Mouse (Mus musculus): ENCODE results near the gene Ccdc122.

- TF ChIP-seq CTCF (conservative IDR thresholded peaks at IDR 0.05; ENCODE audit: low read length) = no peak
- no peak for TF ChIP-seq POU5F1 (IDR thresholded peaks at IDR 0.05; ENCODE audit: borderline replicate concordance, low read length)
These were observed 44.7 kb downstream of the Ccdc122 start for GRCm38 (mm10) chr14:77081248-77081647.
